ENCODE assay signal across 8 mouse cellular contexts in the genomic region with DNA sequence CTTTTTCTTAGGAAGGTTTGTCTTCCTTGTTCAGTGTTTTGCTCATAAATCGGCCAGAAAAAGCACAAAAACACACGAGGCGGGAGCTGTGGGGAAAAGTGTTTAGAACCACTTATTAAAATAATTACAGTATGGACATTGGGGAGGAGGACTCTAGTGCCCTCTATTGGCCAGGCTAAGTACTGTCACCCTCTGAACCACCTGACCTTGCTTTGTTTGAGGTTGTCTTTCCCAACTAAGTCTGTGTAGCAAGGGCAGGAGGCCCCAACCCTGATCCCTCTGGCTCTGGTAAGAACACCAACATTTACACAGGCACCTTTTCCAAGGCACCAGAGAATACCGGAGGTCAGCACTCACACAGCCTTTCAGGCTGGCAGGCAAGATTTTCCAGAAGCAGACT. TPM values are rescaled to one million over a fixed set of nuclear protein-coding genes. Genes with fewer than 3 reads are reported as not detected.
DNase-seq lines count a peak whose midpoint lies in the region; ATAC-seq and TF ChIP-seq lines count a peak whose summit lies in the region.

No protein-coding gene starts in this region.

- H3K27me3 ChIP-seq in testis, adult 2 months (ENCODE audit: control insufficient read depth, insufficient read depth, low read length), result no peaks in the 10 kb centered on the region
- H3K27me3 ChIP-seq in limb, embryonic 14.5 days (ENCODE audit: control insufficient read depth, insufficient read depth, low read length), result no peaks in the 10 kb centered on the region
- H3K27me3 ChIP-seq in forebrain, embryonic 13.5 days, result no peaks in the 10 kb centered on the region

- H3K9ac ChIP-seq in limb, embryonic 14.5 days (ENCODE audit: low read depth, low read length, severe bottlenecking), result no peak overlapping the region
- H3K9ac ChIP-seq in forebrain, embryonic 13.5 days, result no peak overlapping the region

- ATAC-seq in common myeloid progenitor, adult 5-6 weeks (replicated peaks; ENCODE audit: low read depth, poor library complexity, severe bottlenecking), result peak; percentile 91
- ATAC-seq in limb, embryonic 14.5 days (ENCODE audit: low FRiP score, low read depth), result no peak
- peak; percentile 91 for ATAC-seq in neutrophil, adult 5-6 weeks (ENCODE audit: extremely low read depth, insufficient number of reproducible peaks, low FRiP score, poor library complexity, severe bottlenecking)
- no peak for ATAC-seq in forebrain, embryonic 13.5 days

- TF ChIP-seq POLR2A in testis, adult 2 months (IDR thresholded peaks at IDR 0.05; ENCODE audit: control insufficient read depth, low read depth, low read length), result no peak
- no peak for TF ChIP-seq POLR2A in limb, embryonic 14.5 days (IDR thresholded peaks at IDR 0.05; ENCODE audit: borderline replicate concordance, extremely low read depth, insufficient read depth, insufficient read length)

- H3K4me1 ChIP-seq in testis, adult 2 months (ENCODE audit: control insufficient read depth, insufficient read depth, low read length), result no peaks in the 10 kb centered on the region; the same call in 1 of the 2 replicates
- H3K4me1 ChIP-seq in limb, embryonic 14.5 days (ENCODE audit: control insufficient read depth, insufficient read depth, low read length), result no peaks in the 10 kb centered on the region
- H3K4me1 ChIP-seq in forebrain, embryonic 13.5 days, result no peaks in the 10 kb centered on the region

- H3K4me3 ChIP-seq in testis, adult 2 months (ENCODE audit: control insufficient read depth, low read depth, low read length), result no peak overlapping the region
- no peak overlapping the region for H3K4me3 ChIP-seq in limb, embryonic 14.5 days (replicated peaks; ENCODE audit: low read length)
- no peak overlapping the region for H3K4me3 ChIP-seq in forebrain, embryonic 13.5 days

- DNase-seq in adrenal gland, adult 18-20 months (ENCODE audit: low spot score in 2 of 2), result peak; percentile 33 to 34
- no peak for DNase-seq in adrenal gland, postnatal 4 days (ENCODE audit: low spot score in 2 of 2)
- DNase-seq in testis, postnatal 14 days (ENCODE audit: low spot score), result no peak
- DNase-seq in limb, embryonic 14.5 days (ENCODE audit: low spot score), result peak; percentile 17

- WGBS in limb, embryonic 14.5 days, result 41% methylated on average over 4 of the region's 4 CpGs
- 77% methylated on average over 4 of the region's 4 CpGs for WGBS in forebrain, embryonic 13.5 days

- H3K9me3 ChIP-seq in limb, embryonic 14.5 days (ENCODE audit: control insufficient read depth, low read length), result no peaks in the 10 kb centered on the region
- H3K9me3 ChIP-seq in forebrain, embryonic 13.5 days (replicated peaks), result no peaks in the 10 kb centered on the region; the same call in 1 of the 2 replicates

- peak; percentile 6; the same call in 1 of the 2 replicates for TF ChIP-seq CTCF in testis, adult 2 months (IDR thresholded peaks at IDR 0.05; ENCODE audit: control insufficient read depth, insufficient read depth, insufficient replicate concordance, low read depth, low read length)

- H3K36me3 ChIP-seq in testis, adult 2 months (ENCODE audit: control insufficient read depth, insufficient read depth, low read length), result no peaks in the 10 kb centered on the region
- H3K36me3 ChIP-seq in limb, embryonic 14.5 days (ENCODE audit: control insufficient read depth, insufficient read depth, low read length), result no peaks in the 10 kb centered on the region
- no peaks in the 10 kb centered on the region for H3K36me3 ChIP-seq in forebrain, embryonic 13.5 days (ENCODE audit: poor library complexity, severe bottlenecking)

- no peak overlapping the region for H3K27ac ChIP-seq in testis, adult 2 months (ENCODE audit: control insufficient read depth, insufficient read depth, low read depth, low read length)
- H3K27ac ChIP-seq in limb, embryonic 14.5 days (replicated peaks; ENCODE audit: low read depth, low read length), result no peak overlapping the region
- H3K27ac ChIP-seq in forebrain, embryonic 13.5 days, result no peak overlapping the region

- H3K4me2 ChIP-seq in limb, embryonic 14.5 days (replicated peaks; ENCODE audit: low read depth, low read length, severe bottlenecking), result no peak overlapping the region
- H3K4me2 ChIP-seq in forebrain, embryonic 13.5 days, result no peak overlapping the region

RNA-seq across cellular contexts. Expression of gene Cmtm8, which starts 28.6 kb away (rescaled TPM):
- total RNA-seq in adrenal gland, adult 18-20 months (2021), result 1 to 10 TPM; 5.8 to 7.3 TPM
- total RNA-seq in adrenal gland, postnatal 4 days (2021), result 10 to 100 TPM; 11.5 to 12.9 TPM
- polyA plus RNA-seq in testis, adult 2 months (2012; rRNA removed), result 1.7 and 2.1 TPM in 2 replicates
- 3.1 TPM in 1 of 2 replicates, not detected in the other for total RNA-seq in common myeloid progenitor, adult 5-6 weeks (2017)
- polyA plus RNA-seq in limb, embryonic 14.5 days (2012; rRNA removed), result 14.2 and 19.7 TPM in 2 replicates
- polyA plus RNA-seq in limb, embryonic 14.5 days (2014; fragmentation: Nextera tagmentation; extraction: Ambion mirVana), result 19.2 and 20.5 TPM in 2 replicates
- total RNA-seq in neutrophil, adult 5-6 weeks (2017), result 2.1 and 3.3 TPM in 2 replicates
- 12.1 and 13.3 TPM in 2 replicates for polyA plus RNA-seq in forebrain, embryonic 13.5 days (2015; fragmentation: Nextera tagmentation; extraction: Ambion mirVana)

RNA-seq across cellular contexts. Expression of gene Cmtm7, which starts 33.7 kb away (rescaled TPM):
- total RNA-seq in adrenal gland, adult 18-20 months (2021), result 10 to 100 TPM; 18.3 to 34.4 TPM
- total RNA-seq in adrenal gland, postnatal 4 days (2021), result 10 to 100 TPM; 59.6 to 62.7 TPM
- polyA plus RNA-seq in testis, adult 2 months (2012; rRNA removed), result 6.8 and 10.1 TPM in 2 replicates
- total RNA-seq in common myeloid progenitor, adult 5-6 weeks (2017), result 433 and 511 TPM in 2 replicates
- polyA plus RNA-seq in limb, embryonic 14.5 days (2012; rRNA removed), result 118 and 165 TPM in 2 replicates
- 126 and 127 TPM in 2 replicates for polyA plus RNA-seq in limb, embryonic 14.5 days (2014; fragmentation: Nextera tagmentation; extraction: Ambion mirVana)
- total RNA-seq in neutrophil, adult 5-6 weeks (2017), result 130 and 159 TPM in 2 replicates
- 25.7 and 28.5 TPM in 2 replicates for polyA plus RNA-seq in forebrain, embryonic 13.5 days (2015; fragmentation: Nextera tagmentation; extraction: Ambion mirVana)

Comparison
In these comparisons a context has a peak if more than half of its experiments do, and no peak if none do; other contexts are left out.
1. DNase-seq: peak in adrenal gland, adult 18-20 months (2 of 2) and limb, embryonic 14.5 days (single experiment); none in adrenal gland, postnatal 4 days (0 of 2) and testis, postnatal 14 days (single experiment).
2. ATAC-seq: peak in common myeloid progenitor, adult 5-6 weeks (single experiment) and neutrophil, adult 5-6 weeks (single experiment); none in limb, embryonic 14.5 days (single experiment) and forebrain, embryonic 13.5 days (single experiment).